Mouse (Mus musculus): ENCODE data around the gene Plxna2.

DNA sequence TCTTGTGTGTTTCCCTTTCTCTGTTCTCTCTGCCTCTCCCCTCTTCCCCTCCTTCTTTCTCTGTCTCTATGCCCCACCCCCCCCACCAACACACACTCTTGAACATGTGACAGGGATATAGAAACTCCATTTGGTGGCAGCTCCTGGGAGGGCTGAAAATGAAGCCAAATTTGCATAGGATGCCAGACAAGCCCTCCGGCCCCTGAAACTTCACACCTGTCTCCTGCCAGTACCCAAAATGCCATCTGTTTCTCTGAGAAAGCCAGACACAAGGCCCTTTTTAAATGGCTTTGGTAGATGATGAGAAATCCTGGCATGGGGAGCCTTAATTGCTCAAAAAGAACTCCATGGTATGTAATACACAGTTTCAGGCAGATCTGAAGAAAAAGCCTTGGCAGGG lies 31.3 kb upstream of the Plxna2 start:
- TF ChIP-seq CTCF (IDR thresholded peaks at IDR 0.05; ENCODE audit: extremely low read depth, insufficient read depth, low read length) (no peak), POLR2A (IDR thresholded peaks at IDR 0.05; ENCODE audit: extremely low read depth, insufficient read depth, low read length) (no peak)

Data from cortical plate, adult 2 months (tissue).